ENCODE assay signal across 19 mouse cellular contexts in genomic region chr8:11344459-11344858, GRCm38 (mm10). TPM values are rescaled to one million over a fixed set of nuclear protein-coding genes. Genes with fewer than 3 reads are reported as not detected.
DNase-seq lines count a peak whose midpoint lies in the region; TF ChIP-seq lines count a peak whose summit lies in the region.
"Had no signal": no experiment of that assay in that cellular context is flagged by ENCODE, and none has a peak within 500 bp of the region (broad histone marks: within the 10 kb centered on the region; RNA-seq: fewer than 3 reads in every experiment).

No protein-coding gene starts in this region.

- no peaks in the 10 kb centered on the region for H3K27me3 ChIP-seq in testis, adult 2 months (ENCODE audit: control insufficient read depth, insufficient read depth, low read length)
- H3K27me3 ChIP-seq: forebrain, embryonic 13.5 days; heart, embryonic 13.5 days; hindbrain, embryonic 13.5 days had no signal

- H3K36me3 ChIP-seq in testis, adult 2 months (ENCODE audit: control insufficient read depth, insufficient read depth, low read length): no peaks in the 10 kb centered on the region
- H3K36me3 ChIP-seq: hindbrain, embryonic 13.5 days had no signal

- no peak for TF ChIP-seq POLR2A in testis, adult 2 months (IDR thresholded peaks at IDR 0.05; ENCODE audit: control insufficient read depth, low read depth, low read length)

- no peak overlapping the region for H3K4me3 ChIP-seq in testis, adult 2 months (ENCODE audit: control insufficient read depth, low read depth, low read length)
- H3K4me3 ChIP-seq: embryonic facial prominence, embryonic 10.5 days; forebrain, embryonic 13.5 days; heart, embryonic 13.5 days; hindbrain, embryonic 13.5 days had no signal

- TF ChIP-seq CTCF in testis, adult 2 months (IDR thresholded peaks at IDR 0.05; ENCODE audit: control insufficient read depth, insufficient read depth, insufficient replicate concordance, low read depth, low read length): no peak

- peak overlapping the region; percentile 26; the same call in 1 of the 2 replicates for H3K27ac ChIP-seq in testis, adult 2 months (ENCODE audit: control insufficient read depth, insufficient read depth, low read depth, low read length)
- H3K27ac ChIP-seq: embryonic facial prominence, embryonic 10.5 days; forebrain, embryonic 13.5 days; heart, embryonic 13.5 days; hindbrain, embryonic 13.5 days had no signal

- H3K4me1 ChIP-seq in testis, adult 2 months (ENCODE audit: control insufficient read depth, insufficient read depth, low read length): no peaks in the 10 kb centered on the region
- H3K4me1 ChIP-seq: forebrain, embryonic 13.5 days; hindbrain, embryonic 13.5 days had no signal

- peak; percentile 67 for DNase-seq in kidney, adult 9 months
- DNase-seq in kidney, adult 11 months: no peak
- DNase-seq in kidney, postnatal 25 days: peak; percentile 38 to 76
- no peak for DNase-seq in kidney, adult 18-20 months
- no peak for DNase-seq in testis, postnatal 10 days (ENCODE audit: low spot score)
- no peak for DNase-seq in ovary, postnatal 10 days (ENCODE audit: low spot score)
- DNase-seq: adrenal gland, adult 2 months; adrenal gland, postnatal 25 days; cerebellum, adult 2 months; cerebellum, postnatal 10 days; forebrain, postnatal 0 days; gastrocnemius, postnatal 36 days; heart, adult 11 months; heart, postnatal 10 days had no signal

RNA-seq across cellular contexts. Expression of gene Col4a1, which starts 31.8 kb away (rescaled TPM):
- 17.8 and 18.8 TPM in 2 replicates for polyA plus RNA-seq in testis, adult 2 months (2012; rRNA removed)

RNA-seq across cellular contexts. Expression of gene Col4a2, which starts 31.9 kb away (rescaled TPM):
- polyA plus RNA-seq in testis, adult 2 months (2012; rRNA removed): 8.4 and 9.0 TPM in 2 replicates

Comparison
In these comparisons a context has a peak if more than half of its experiments do, and no peak if none do; other contexts are left out.
1. DNase-seq: peak in kidney, adult 9 months (single experiment) and kidney, postnatal 25 days (2 of 2); none in kidney, adult 11 months (single experiment), kidney, adult 18-20 months (single experiment), testis, postnatal 10 days (single experiment) and ovary, postnatal 10 days (single experiment).